Mouse (Mus musculus) G1E (cell line): ENCODE measurements around the gene Enox1.

Experiments
- CTCF ChIP-seq: IDR thresholded peaks from 2 replicates; pipeline ENCODE4 v1.5.1; 2012; ENCODE audit warnings: low read depth, low read length, inconsistent platforms, mixed read lengths
- GATA2 ChIP-seq: IDR thresholded peaks from 2 replicates; pipeline ENCODE4 v1.6.1; 2012; ENCODE audit warnings: low read depth, low read length, inconsistent platforms, borderline replicate concordance
- TAL1 ChIP-seq: conservative IDR thresholded peaks from 2 replicates; pipeline ENCODE4 v1.6.1; 2012; ENCODE audit warnings: low read depth, low read length, inconsistent platforms, mixed read lengths

- no peak for TF ChIP-seq CTCF
- TF ChIP-seq TAL1: no peak
- no peak for TF ChIP-seq GATA2
Measured at GRCm38 (mm10) chr14:77682888-77683555, 526.5 kb downstream of the Enox1 start.
